Mouse (Mus musculus) kidney, postnatal 0 days (tissue): ENCODE measurements around the gene Rcc1l. TPM values are rescaled to one million over a fixed set of nuclear protein-coding genes. Genes with fewer than 3 reads are reported as not detected.

Source experiments
- ATAC-seq: fragments of 200-750 bp; cut with Nextera tagmentation; replicated peaks from 2 replicates; pipeline ENCODE4 v1.8.0; 2017; ENCODE audit warnings: low read depth, moderate number of reproducible peaks, moderate TSS enrichment, moderate library complexity; ENCODE audit not compliant: low FRiP score
- DNase-seq: peaks from one replicate; pipeline ENCODE4 v3.0.0-alpha.2; 2016; ENCODE audit warnings: low spot score
- H3K27ac ChIP-seq: fragments of 300-500 bp; sonication (generic); 2 replicates; pipeline ENCODE4 v1.5.1; 2014; ENCODE audit warnings: mild to moderate bottlenecking
- H3K27me3 ChIP-seq: fragments of 300-500 bp; sonication (generic); 2 replicates; pipeline ENCODE4 v1.6.1; 2014; ENCODE audit warnings: low read length, mixed read lengths; ENCODE audit not compliant: insufficient read depth
- H3K36me3 ChIP-seq: fragments of 300-500 bp; sonication (generic); 2 replicates; pipeline ENCODE4 v1.6.1; 2014; ENCODE audit warnings: low read length, mixed read lengths; ENCODE audit not compliant: insufficient read depth
- H3K4me1 ChIP-seq: fragments of 300-500 bp; sonication (generic); replicated peaks from 2 replicates; pipeline ENCODE4 v1.6.1; 2014; ENCODE audit warnings: antibody characterized with exemption, low read length, mixed read lengths; ENCODE audit not compliant: insufficient read depth
- H3K4me2 ChIP-seq: fragments of 300-500 bp; sonication (generic); 2 replicates; pipeline ENCODE4 v1.6.1; 2014; ENCODE audit warnings: mild to moderate bottlenecking, low read length, moderate library complexity, mixed read lengths
- H3K4me3 ChIP-seq: fragments of 300-500 bp; sonication (generic); replicated peaks from 2 replicates; pipeline ENCODE4 v1.5.1; 2014; ENCODE audit warnings: low read depth, low read length
- H3K9ac ChIP-seq: fragments of 300-500 bp; sonication (generic); 2 replicates; pipeline ENCODE4 v1.6.1; 2014; ENCODE audit warnings: low read depth, low read length
- H3K9me3 ChIP-seq: fragments of 300-500 bp; sonication (generic); replicated peaks from 2 replicates; pipeline ENCODE4 v1.6.1; 2016; ENCODE audit warnings: low read length, inconsistent platforms, mixed read lengths
- CTCF ChIP-seq: IDR thresholded peaks from 2 replicates; pipeline ENCODE4 v1.5.1; 2016; ENCODE audit warnings: antibody characterized with exemption, low read depth, mild to moderate bottlenecking, moderate library complexity
- WGBS: fragments of 180-500 bp; shearing (Covaris S2); extraction: QIAGEN DNeasy Blood & Tissue Kit; methylation state at CpG from one replicate; pipeline ENCODE4 v1.1.7; 2014; 5-methylcytosine and 5-hydroxymethylcytosine counted together
- polyA plus RNA-seq: library from polyadenylated mRNA; unstranded; fragments of >200 nt; fragmentation: Nextera tagmentation; extraction: Ambion mirVana; gene quantifications from 2 replicates; pipeline ENCODE4 v1.2.1, GENCODE M21; 2015

Gene Rcc1l
- polyA plus RNA-seq, 1 experiment from 2014 or later, result 32.1 TPM

GRCm38 (mm10) chr5:134100232-134100771 lies 76.3 kb downstream of the Rcc1l start:
- H3K4me2 ChIP-seq, result peak overlapping the region; percentile 95
- no peaks in the 10 kb centered on the region; the same call in 1 of the 2 replicates for H3K4me1 ChIP-seq
- ATAC-seq, result no peak
- no peaks in the 10 kb centered on the region for H3K36me3 ChIP-seq
- peak overlapping the region; percentile 85 for H3K27ac ChIP-seq
- no peak for DNase-seq
- H3K9ac ChIP-seq, result peak overlapping the region; percentile 89
- H3K27me3 ChIP-seq, result no peaks in the 10 kb centered on the region
- no peak for TF ChIP-seq CTCF
- H3K4me3 ChIP-seq, result peak overlapping the region; percentile 86
- H3K9me3 ChIP-seq, result no peaks in the 10 kb centered on the region
- WGBS, result 2% methylated on average over 17 of the region's 17 CpGs

- no peaks in the 10 kb centered on the region for H3K27me3 ChIP-seq
- no peaks in the 10 kb centered on the region for H3K9me3 ChIP-seq
- H3K36me3 ChIP-seq, result no peaks in the 10 kb centered on the region
- WGBS, result under 1% methylated on average over 48 of the region's 58 CpGs
- no peak for TF ChIP-seq CTCF
- ATAC-seq, result peak; percentile 80
- H3K4me1 ChIP-seq, result no peaks in the 10 kb centered on the region; the same call in 1 of the 2 replicates
- DNase-seq, result peak; percentile 94
- H3K27ac ChIP-seq, result peak within 1 kb of the TSS; percentile 85
- H3K9ac ChIP-seq, result peak within 1 kb of the TSS; percentile 89
- peak within 1 kb of the TSS; percentile 95 for H3K4me2 ChIP-seq
- H3K4me3 ChIP-seq, result peak within 1 kb of the TSS; percentile 86
These were observed 76.9 kb downstream of the Rcc1l start, which contains the start of gene Castor2 for GRCm38 (mm10) chr5:134099496-134100211. Castor2 (plus strand) TSS chr5:134099711.

DNA sequence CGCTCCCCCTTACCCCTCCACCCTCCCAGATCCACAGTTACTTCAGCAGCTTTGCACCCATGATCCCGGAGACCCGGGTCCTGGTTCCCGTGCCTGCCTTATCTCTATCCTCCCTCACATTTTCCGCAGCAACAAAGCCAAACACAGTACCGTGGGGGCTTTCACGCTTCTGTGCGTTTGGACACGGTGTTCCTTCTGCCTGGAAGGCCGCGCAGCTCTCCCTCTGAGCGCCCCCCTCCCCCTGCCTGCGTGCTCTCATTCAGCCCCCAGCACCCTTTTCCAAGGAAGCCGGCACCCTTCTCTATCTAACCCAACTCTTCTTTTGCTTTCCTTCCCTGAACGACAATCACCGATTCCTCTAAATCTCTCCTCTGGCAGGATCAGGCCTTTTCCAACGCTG lies 77.6 kb downstream of the Rcc1l start:
- TF ChIP-seq CTCF, result no peak
- peak overlapping the region; percentile 85 for H3K27ac ChIP-seq
- DNase-seq, result peak; percentile 54
- no peaks in the 10 kb centered on the region for H3K27me3 ChIP-seq
- H3K4me2 ChIP-seq, result peak overlapping the region; percentile 95
- H3K9ac ChIP-seq, result peak overlapping the region; percentile 89
- H3K4me1 ChIP-seq, result no peaks in the 10 kb centered on the region; the same call in 1 of the 2 replicates
- ATAC-seq, result peak; percentile 36
- no peaks in the 10 kb centered on the region for H3K36me3 ChIP-seq
- no peaks in the 10 kb centered on the region for H3K9me3 ChIP-seq
- WGBS, result under 1% methylated on average over 17 of the region's 17 CpGs
- peak overlapping the region; percentile 86 for H3K4me3 ChIP-seq

DNA sequence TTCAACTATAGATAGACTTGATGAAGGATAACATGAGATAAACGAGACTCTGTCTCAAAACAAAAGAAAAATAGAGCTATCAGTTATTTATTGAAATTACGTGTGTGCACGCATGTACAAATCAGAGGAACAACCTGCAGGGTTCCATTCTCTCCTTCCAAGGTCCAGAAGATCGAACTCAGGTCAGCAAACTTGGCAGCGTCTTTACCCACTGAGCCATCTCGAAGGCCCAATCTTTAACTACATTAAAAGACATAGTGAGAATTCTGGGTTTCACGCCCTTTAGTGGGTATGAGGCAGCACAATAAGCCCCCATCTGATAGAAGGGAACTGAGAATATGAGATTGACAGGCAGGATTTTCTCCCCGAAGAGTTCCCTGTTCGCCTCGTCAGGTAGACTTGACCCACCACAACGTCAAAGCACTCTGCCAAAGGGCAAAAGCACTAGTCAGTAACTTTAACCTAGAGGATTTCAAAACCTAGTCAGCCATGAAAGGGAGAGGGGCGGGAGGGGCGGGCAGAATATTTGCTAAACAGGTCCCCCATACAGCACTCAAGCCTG lies 78.2 kb downstream of the Rcc1l start:
- WGBS, result 46% methylated on average over 13 of the region's 13 CpGs
- Histone ChIP-seq H3K27me3 (no peaks in the 10 kb centered on the region), H3K9me3 (no peaks in the 10 kb centered on the region), H3K9ac (peak overlapping the region; percentile 89; the same call in 1 of the 2 replicates), H3K4me1 (no peaks in the 10 kb centered on the region; the same call in 1 of the 2 replicates), H3K36me3 (no peaks in the 10 kb centered on the region), H3K4me3 (peak overlapping the region; percentile 86), H3K27ac (peak overlapping the region; percentile 85), H3K4me2 (peak overlapping the region; percentile 95)
- TF ChIP-seq CTCF, result no peak
- no peak for DNase-seq
- ATAC-seq, result no peak

Other genes with a start within 250 kb of the Rcc1l start
- 13.0 and 15.8 TPM in 2 replicates for gene Castor2, start 77.1 kb downstream of the Rcc1l start, polyA plus RNA-seq
- 6.1 and 6.9 TPM in 2 replicates for gene Gtf2ird2, start 7.2 kb upstream of the Rcc1l start, polyA plus RNA-seq
- 2.4 and 2.9 TPM in 2 replicates for gene Ncf1, start 52.9 kb upstream of the Rcc1l start, polyA plus RNA-seq
- 145 and 157 TPM in 2 replicates for gene Gtf2i, start 138.0 kb upstream of the Rcc1l start, polyA plus RNA-seq